Mouse (Mus musculus): ENCODE measurements around the gene Pygo2.
A peak's percentile ranks its signal among the peaks of the same experiment; 100 is the strongest.
"Not testable (repeated sequence)": the region's sequence is repeated elsewhere in the genome, so short reads cannot be mapped to it uniquely, and the experiment has no call there.

The Pygo2 gene

DNA sequence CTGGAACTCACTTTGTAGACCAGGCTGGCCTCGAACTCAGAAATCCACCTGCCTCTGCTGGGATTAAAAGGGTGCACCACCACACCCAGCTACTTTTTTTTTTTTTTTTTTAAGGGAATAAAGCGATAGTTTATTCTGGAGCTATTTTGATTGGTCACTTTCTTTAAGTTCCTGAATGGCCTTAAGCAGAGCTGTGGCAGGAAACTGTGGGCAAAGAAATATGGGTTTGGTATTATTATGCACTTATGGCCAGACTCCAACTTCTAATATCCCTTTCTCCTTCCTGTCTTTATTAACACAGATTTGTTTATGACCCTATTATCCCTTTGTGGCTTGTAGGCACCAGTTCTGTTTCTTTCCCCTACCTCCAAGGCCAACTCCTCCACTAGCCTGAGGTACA is 9.6 kb upstream of the Pygo2 start:
- DNase-seq (ENCODE audit: low spot score in 2 of 2): no peak

DNA sequence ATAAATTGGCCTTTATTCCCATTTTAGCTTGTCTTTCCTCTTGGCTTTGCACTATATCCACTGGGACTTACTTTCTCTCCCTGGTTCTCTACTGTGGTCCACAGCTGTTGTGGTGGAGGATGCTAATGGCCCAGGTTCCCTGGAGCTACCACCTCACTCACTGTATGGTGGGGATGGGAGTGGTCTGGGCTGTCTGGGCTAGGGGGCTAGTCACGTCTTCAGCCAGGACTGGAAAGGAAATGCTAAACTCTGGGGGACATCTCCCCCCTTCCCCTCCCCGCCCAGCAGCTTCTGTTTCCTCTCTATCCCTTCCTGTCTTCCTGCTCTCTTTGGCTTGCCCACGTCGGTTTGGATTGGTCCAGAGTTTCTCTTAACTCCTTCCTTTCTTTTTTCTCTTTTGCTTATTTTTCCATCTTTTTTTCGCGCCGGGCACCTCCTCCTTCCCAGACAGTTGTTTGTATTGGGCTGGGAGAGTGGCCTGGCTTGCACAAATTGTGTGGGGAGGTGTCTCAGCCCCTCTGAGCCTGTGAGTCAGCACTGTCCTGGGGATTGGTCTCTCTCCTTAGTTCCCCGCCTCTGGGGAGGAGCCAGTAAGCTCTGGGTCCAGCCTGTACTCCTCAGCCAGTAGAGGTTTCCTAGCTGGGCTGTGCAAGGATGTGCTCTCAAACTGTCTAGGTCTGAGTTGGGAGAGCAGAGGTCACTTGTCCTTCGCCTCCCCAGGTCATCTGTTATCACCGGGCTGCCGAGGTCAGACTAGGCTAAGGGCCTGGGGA is 8.8 kb upstream of the Pygo2 start:
- peak; percentile 61 to 79 for DNase-seq (ENCODE audit: low spot score in 2 of 2)

DNA sequence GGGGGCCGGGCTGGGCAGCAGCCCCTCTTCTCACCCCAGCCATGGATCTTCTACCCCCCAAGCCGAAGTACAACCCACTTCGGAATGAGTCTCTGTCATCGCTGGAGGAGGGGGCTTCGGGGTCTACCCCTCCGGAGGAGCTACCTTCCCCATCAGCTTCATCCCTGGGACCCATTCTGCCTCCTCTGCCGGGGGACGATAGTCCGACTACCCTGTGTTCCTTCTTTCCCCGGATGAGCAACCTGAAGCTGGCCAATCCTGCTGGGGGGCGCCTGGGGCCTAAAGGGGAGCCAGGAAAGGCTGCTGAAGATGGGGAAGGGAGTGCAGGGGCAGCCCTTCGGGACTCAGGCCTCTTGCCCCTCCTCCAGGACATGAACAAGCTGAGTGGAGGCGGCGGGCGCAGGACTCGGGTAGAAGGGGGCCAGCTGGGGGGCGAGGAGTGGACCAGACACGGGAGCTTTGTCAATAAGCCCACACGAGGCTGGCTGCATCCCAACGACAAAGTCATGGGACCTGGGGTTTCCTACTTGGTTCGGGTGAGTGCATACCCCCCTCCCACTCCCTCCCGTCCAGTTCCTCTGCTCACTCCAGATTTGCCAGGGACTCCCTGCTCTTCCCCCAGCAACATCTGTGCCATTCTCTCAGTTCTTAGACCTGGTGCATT is 8.1 kb upstream of the Pygo2 start:
- DNase-seq (ENCODE audit: low spot score in 2 of 2): peak in 1 of 2 experiments; percentile 36

DNA sequence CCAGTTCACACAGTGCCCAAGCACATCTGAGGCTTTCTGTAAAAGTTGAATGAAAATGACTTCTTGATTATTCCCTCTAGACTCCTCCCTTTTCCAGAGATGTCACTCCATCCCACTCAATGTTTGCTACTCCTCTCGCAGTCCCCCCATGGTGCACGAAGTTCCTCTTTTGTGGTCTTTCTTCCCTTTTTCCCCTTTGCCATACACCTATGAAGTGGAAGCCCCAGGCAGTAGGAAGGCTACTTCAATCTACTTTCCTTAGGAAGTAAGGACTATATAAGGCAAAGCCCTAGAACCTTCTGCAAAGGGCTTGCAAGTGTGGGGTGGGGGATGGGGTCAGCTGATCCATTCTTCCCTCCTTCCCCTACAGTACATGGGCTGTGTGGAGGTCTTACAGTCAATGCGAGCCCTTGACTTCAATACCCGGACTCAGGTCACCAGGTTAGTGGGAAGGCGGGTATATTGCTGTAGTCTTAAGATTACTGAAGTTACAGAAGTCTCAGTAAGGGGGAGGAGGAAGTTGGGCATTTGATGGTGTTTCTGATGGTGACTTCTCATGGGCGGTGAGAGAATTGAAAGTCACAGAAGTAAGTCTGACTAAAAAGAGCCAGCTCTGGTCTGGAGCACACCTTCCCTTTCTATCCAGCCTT is 7.3 kb upstream of the Pygo2 start:
- DNase-seq (ENCODE audit: low spot score in 2 of 2): no peak

GRCm38 (mm10) chr3:89424416-89425140 is 5.4 kb upstream of the Pygo2 start:
- no peak for DNase-seq (ENCODE audit: low spot score in 2 of 2)

DNA sequence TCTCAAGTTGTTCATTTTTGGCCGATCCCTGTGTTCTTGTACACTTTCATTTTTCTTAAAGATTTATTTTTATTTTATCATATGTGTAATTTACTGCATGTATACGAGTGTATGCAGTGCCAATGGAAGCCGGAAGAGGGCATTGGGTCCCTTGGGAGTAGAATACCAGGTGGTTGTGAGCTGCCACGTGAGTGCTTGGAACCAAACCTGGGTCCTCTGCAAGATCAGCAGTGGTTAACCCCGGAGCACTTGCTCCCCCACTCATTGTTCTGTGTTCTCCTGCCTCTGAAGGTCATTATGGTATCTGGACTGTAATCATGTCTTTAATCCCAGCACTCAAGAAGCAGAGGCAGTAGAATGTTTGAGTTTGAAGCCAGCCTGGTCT is 4.9 kb upstream of the Pygo2 start:
- DNase-seq (ENCODE audit: low spot score in 2 of 2): no peak

GRCm38 (mm10) chr3:89425876-89426275 is 4.1 kb upstream of the Pygo2 start:
- no peak for DNase-seq (ENCODE audit: low spot score in 2 of 2)

DNA sequence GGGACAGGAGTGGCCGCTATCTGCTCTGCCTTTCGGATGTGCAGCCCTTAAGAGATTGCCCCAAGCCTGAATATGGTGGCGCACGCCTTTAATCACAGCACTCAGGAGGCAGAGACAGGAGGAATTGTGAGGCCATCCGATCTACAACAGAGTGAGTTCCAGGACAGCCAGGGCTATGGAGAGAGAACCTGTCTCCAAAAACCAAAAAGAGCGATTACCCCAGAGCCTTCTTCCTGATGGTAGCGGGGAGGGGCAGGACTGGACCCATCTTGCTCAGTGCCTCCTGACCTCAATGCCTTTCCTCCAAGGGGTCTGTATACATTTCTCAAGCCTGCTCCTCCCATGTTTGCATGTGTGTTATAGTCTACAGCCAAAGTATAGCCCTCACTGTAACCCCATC is 993 bp upstream of the Pygo2 start:
- not testable (repeated sequence) for DNase-seq (ENCODE audit: low spot score in 2 of 2)

DNA sequence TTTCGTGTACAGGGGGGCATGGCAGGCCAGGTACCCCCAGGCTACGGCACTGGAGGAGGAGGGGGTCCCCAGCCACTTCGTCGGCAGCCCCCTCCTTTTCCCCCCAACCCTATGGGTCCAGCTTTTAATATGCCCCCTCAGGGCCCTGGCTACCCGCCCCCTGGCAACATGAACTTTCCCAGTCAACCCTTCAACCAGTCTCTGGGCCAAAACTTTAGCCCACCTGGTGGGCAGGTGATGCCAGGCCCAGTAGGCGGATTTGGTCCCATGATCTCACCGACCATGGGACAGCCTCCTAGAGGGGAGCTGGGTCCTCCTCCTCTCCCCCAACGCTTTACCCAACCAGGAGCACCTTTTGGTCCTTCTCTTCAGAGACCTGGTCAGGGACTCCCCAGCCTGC is 2.6 kb downstream of the Pygo2 start:
- no peak for DNase-seq (ENCODE audit: low spot score in 2 of 2)

GRCm38 (mm10) chr3:89434532-89434931 is 4.5 kb downstream of the Pygo2 start:
- no peak for DNase-seq (ENCODE audit: low spot score in 2 of 2)

- no peak for DNase-seq (ENCODE audit: low spot score in 2 of 2)
Measured at GRCm38 (mm10) chr3:89435041-89435440, 5.0 kb downstream of the Pygo2 start.

GRCm38 (mm10) chr3:89436176-89437113 is 6.4 kb downstream of the Pygo2 start, which contains the start of gene Pbxip1:
Gene Pbxip1 (plus strand): TSS chr3:89436706.
- peak in 1 of 2 experiments; percentile 64 for DNase-seq (ENCODE audit: low spot score in 2 of 2)

DNA sequence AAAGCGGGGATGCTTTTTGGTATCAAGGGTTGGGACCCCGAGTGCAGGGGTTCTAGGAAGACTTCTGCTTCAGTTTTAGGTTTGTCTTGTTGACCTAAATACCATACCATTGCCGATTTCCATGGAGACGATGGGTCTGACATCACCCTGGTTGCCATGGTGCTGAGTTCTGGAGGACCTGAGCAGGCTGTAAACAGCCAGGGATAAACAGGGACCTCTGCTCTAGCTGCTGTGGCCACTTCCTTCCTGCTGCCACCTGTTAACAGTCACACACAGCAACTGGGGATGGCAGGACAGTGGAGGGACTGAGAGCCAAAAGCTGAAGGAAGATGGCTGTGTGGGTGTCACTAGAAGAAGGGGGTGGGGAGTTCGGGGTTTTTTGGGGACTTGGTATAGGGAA is 7.3 kb downstream of the Pygo2 start:
- DNase-seq (ENCODE audit: low spot score in 2 of 2): no peak

DNA sequence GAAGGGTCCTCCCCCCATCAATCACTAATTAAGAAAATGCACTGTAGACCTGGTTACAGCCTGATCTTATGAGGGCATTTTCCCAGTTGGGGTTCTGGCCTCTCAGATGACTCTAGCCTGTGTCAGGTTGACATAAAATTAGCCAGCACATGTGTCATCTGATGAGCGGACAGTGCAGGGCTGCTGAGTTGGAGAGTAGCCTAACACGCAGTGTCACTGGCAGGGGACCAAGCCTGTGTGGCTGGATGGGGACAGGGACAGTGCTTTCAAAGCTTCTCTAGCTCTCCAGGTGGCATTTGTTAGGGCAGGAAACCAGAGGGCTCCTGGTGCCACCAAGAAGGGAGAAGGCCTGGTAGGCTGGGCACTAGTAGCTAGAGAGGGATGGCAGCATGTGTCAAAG is 10.7 kb downstream of the Pygo2 start:
- no peak for DNase-seq (ENCODE audit: low spot score in 2 of 2)

DNA sequence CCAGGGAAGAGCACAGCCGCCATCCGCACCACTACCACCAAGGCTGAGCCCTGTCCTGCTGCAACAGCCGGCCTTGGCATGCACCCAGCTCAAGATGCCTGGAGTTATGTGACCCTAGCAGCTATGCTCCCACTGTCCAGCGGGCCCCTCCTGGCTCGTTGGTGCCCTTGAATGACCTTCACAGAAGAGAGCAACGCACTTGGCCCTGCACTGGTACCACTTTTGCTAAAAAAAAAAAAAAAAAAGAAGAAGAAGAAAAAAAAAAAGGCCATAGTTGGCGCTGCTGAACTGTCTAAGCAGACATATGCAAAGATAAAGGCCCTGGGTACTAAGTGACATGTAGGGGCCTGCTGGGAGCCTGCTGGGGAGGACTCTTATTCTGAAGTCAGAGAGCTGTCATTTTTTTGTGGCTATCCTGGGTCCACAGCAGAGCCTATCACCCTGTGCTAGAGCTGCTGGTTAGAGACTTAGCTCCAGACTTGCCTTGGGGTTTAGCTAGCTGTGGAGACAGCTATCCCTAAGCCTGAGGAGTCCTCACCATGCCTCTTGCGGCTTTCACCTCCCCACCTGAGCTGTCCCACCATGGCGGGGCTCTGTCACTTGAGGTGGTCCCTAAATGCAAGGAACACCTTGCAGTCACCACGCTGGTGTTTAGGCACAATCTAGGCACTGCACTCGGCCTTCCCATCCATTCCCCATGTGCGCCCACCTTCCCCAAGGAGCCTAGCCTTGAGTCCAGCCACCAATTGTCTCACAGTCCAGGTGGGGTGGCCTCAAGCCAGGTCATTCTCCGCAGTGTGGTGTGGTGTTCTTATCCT is 18.9 kb downstream of the Pygo2 start:
- DNase-seq (ENCODE audit: low spot score in 2 of 2): peak in 1 of 2 experiments; percentile 57

DNA sequence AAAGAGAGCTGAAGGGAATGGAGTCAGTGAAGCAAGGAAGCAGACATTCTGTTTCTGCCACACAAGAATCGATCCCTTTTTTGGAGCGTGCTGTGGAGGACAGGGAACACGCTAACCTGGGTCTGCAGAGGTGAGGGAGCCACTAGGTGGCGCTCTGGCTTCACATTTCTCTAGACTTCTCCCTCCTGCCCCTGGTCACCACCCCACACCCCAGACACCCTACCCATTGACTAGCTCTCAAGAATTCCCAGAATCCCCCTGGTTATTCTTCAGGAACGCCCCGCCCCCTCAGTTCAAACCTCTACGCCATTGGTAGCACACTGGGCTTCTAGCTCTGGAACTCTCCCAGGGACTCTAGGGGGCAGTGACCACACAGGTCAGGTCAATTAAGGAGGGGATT is 19.5 kb downstream of the Pygo2 start:
- peak; percentile 76 to 88 for DNase-seq (ENCODE audit: low spot score in 2 of 2)

DNA sequence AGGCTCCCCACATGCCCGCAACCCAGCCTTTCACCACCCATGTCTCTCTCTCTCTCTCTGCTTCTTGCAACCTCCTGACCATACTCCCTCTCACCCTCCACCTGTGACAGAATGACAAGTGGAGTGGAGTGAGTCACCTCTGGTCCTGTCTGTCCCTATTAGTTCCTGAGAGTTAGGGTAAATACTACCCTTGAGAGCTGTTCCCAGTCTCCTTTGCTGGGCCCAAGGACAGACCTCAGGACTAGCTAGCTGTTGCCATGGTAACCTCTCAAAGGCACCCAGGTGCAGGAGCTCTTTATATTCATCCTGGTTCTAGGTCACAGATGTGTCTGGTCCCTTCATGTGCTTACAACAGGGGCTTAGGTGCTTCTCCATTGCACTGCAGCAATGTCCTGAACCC is 21.9 kb downstream of the Pygo2 start:
- DNase-seq (ENCODE audit: low spot score in 2 of 2): no peak

- no peak for DNase-seq (ENCODE audit: low spot score in 2 of 2)
Measured at GRCm38 (mm10) chr3:89454401-89455177, 24.6 kb downstream of the Pygo2 start, which contains the start of gene Pmvk. Gene Pmvk (plus strand): TSS chr3:89454541.

DNA sequence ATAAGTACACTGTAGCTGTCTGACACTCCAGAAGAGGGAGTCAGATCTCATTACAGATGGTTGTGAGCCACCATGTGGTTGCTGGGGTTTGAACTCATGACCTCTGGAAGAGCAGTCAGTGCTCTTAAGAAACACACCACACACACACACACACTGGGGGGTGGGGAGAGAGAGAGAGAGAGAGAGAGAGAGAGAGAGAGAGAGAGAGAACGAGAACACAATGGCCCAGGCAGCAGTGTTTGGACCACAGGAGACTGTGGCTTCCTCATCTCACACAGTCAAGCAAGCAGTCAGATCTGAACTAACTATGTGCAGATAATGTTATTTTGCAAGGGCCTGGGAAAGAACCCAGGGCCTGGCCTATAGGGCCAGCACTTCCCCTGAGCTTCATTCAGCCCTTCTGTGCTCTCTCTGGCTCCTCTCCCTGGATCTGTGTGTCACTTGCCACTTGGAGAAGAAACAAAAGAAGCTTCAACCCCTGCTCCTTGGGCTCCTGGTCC is 25.8 kb downstream of the Pygo2 start:
- DNase-seq (ENCODE audit: low spot score in 2 of 2): no peak

Measured in spleen, postnatal 10 days (tissue).